Mouse (Mus musculus) heart, postnatal 14 days (tissue): ENCODE measurements around the gene Parp14. TPM values are rescaled to one million over a fixed set of nuclear protein-coding genes. Genes with fewer than 3 reads are reported as not detected.
A peak's percentile ranks its signal among the peaks of the same experiment; 100 is the strongest.
"Not testable (repeated sequence)": the region's sequence is repeated elsewhere in the genome, so short reads cannot be mapped to it uniquely, and the experiment has no call there.

Experiments used
- DNase-seq, 2 experiments: peaks; one replicate each; pipeline ENCODE4 v3.0.0; 2021 to 2022
- intact Hi-C: fragments of 180-260 bp; cut with DNase I; formaldehyde crosslinking; loops from one replicate; pipeline ENCODE4 v1.15.1; 2025
- long read RNA-seq, 2 experiments: library from polyadenylated mRNA; stranded (forward); transcript quantifications; one replicate each; pipeline ENCODE4 v2.0.0; 2021
- total RNA-seq, 2 experiments: library from RNA; stranded (reverse); gene quantifications; 2 replicates each; pipeline ENCODE4 v1.2.3; 2021

The Parp14 gene
- 10 to 100 TPM in 1 of 2 experiments, 1 to 10 TPM in 1; 9.8 to 10.0 TPM for total RNA-seq
- long read RNA-seq, experiment 1, partial matches to known transcripts = 2 of 2 reads
- long read RNA-seq, experiment 1, other reads (novel, unspliced or antisense) = 0 of 2 reads
- long read RNA-seq, experiment 2, partial matches to known transcripts = 2 of 2 reads
- long read RNA-seq, experiment 2, other reads (novel, unspliced or antisense) = 0 of 2 reads

- DNase-seq = peak; percentile 42 to 61
- intact Hi-C loops = loop anchor here (10.0 kb wide), 1 partner anchor 174 kb away; the partner anchor contains the start of gene Wdr5b
These were observed at the start of gene Parp14 for GRCm38 (mm10) chr16:35871048-35871851. TSS of gene Parp14 (minus strand) at chr16:35871544.

- DNase-seq = no peak
- intact Hi-C loops = no loop called here
These were observed 47.6 kb upstream of the Parp14 start for GRCm38 (mm10) chr16:35918721-35919543.

GRCm38 (mm10) chr16:35914301-35914700, 43.0 kb upstream of the Parp14 start:
- intact Hi-C loops = no loop called here
- no peak for DNase-seq

- intact Hi-C loops = no loop called here
- DNase-seq = peak in 1 of 2 experiments; percentile 35
These were observed 42.2 kb upstream of the Parp14 start for GRCm38 (mm10) chr16:35913526-35913925.

GRCm38 (mm10) chr16:35911449-35911848, 40.1 kb upstream of the Parp14 start:
- intact Hi-C loops = no loop called here
- DNase-seq = no peak

GRCm38 (mm10) chr16:35907432-35908201, 36.3 kb upstream of the Parp14 start:
- intact Hi-C loops = no loop called here
- peak; percentile 4 to 12 for DNase-seq

- no peak for DNase-seq
- intact Hi-C loops = no loop called here
These were observed 35.5 kb upstream of the Parp14 start for GRCm38 (mm10) chr16:35906887-35907286.

- DNase-seq = no peak
- intact Hi-C loops = no loop called here
These were observed 34.6 kb upstream of the Parp14 start for GRCm38 (mm10) chr16:35905819-35906485.

- no peak for DNase-seq
- intact Hi-C loops = no loop called here
These were observed 34.0 kb upstream of the Parp14 start for GRCm38 (mm10) chr16:35905355-35905754.

GRCm38 (mm10) chr16:35904121-35904736, 32.9 kb upstream of the Parp14 start:
- DNase-seq = no peak
- intact Hi-C loops = no loop called here

- intact Hi-C loops = no loop called here
- DNase-seq = no peak
These were observed 31.8 kb upstream of the Parp14 start for GRCm38 (mm10) chr16:35903014-35903640.

- no peak for DNase-seq
- intact Hi-C loops = no loop called here
These were observed 29.2 kb upstream of the Parp14 start for GRCm38 (mm10) chr16:35900541-35900940.

- intact Hi-C loops = no loop called here
- no peak for DNase-seq
These were observed 23.7 kb upstream of the Parp14 start for GRCm38 (mm10) chr16:35894997-35895396.

GRCm38 (mm10) chr16:35891603-35892002, 20.3 kb upstream of the Parp14 start:
- intact Hi-C loops, DNase-seq: not testable (repeated sequence)

- DNase-seq = no peak
- intact Hi-C loops = no loop called here
These were observed 19.3 kb upstream of the Parp14 start for GRCm38 (mm10) chr16:35890645-35891044.

GRCm38 (mm10) chr16:35888910-35889309, 17.6 kb upstream of the Parp14 start:
- intact Hi-C loops = no loop called here
- DNase-seq = no peak

- intact Hi-C loops = no loop called here
- DNase-seq = no peak
These were observed 16.8 kb upstream of the Parp14 start for GRCm38 (mm10) chr16:35888174-35888573.

- intact Hi-C loops = loop anchor here (1.0 to 10.0 kb wide), 2 partner anchors 65 to 170 kb away; partner anchors contain the start of genes Dtx3l and Wdr5b
- DNase-seq = peak; percentile 73 to 81
These were observed 3.1 kb upstream of the Parp14 start for GRCm38 (mm10) chr16:35874416-35874815.
